Mouse (Mus musculus): ENCODE measurements around the gene Dmrt3. TPM values are rescaled to one million over a fixed set of nuclear protein-coding genes. Genes with fewer than 3 reads are reported as not detected.

Gene Dmrt3
- polyA plus RNA-seq (2017; shearing (Covaris generic)): not detected

GRCm38 (mm10) chr19:25610015-25610410 lies at the start of gene Dmrt3:
TSS of gene Dmrt3 (plus strand) at chr19:25610301.

DNA sequence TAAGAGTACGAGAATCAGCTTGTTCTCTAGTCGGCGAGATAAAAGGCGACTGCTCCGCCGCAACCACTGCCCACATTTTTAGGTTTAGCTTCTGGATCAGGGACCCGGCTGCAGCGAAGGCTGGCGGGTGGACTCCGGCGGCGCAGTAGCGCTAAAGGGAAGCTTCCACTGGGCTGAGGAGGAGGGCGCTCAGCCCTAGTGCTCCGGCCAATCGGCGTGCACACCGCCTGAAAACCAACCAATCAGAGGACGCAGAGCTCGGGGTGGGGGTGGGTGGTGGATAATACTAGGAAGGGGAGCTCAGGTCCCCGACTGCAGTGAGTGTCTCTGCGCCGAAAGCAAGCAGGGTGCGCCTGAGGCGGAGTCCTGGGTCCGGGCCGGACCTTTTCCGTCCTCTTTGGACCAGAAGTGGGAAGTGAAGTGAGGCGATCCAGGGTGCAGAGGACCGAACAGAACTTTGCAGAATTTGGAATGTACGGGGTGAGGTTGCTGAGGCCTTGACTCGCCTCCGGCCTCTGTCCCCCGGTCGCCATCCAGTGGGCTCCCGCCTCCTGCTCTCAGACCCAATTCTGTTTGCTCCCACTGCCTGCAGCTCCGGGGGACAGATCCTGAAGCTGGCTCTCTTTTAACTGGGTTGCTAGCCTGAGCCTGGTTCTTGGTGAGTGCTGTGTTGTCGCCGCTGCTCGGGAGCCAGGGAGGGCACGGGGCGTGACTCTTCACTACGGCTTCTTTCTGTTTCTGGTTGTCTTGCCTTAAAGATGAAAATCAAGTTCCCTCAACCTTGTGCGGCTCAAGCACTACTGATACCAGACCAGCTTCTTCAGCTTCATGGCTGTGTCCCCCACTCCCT lies 62.2 kb downstream of the Dmrt3 start, which contains the start of gene Dmrt2:
Dmrt2 (plus strand) TSS at position 311 of the 850 bp plus-strand sequence.

Other genes with a start within 250 kb of the Dmrt3 start
- not detected for gene Dmrt1, start 104.7 kb upstream of the Dmrt3 start, polyA plus RNA-seq (2017; shearing (Covaris generic))
- gene Dmrt2, start 62.1 kb downstream of the Dmrt3 start, polyA plus RNA-seq (2017; shearing (Covaris generic)): 0.39 TPM